Mouse (Mus musculus) embryonic facial prominence, embryonic 14.5 days (tissue): ENCODE measurements around the gene Pcnp. TPM values are rescaled to one million over a fixed set of nuclear protein-coding genes. Genes with fewer than 3 reads are reported as not detected.
"Not testable (repeated sequence)": the region's sequence is repeated elsewhere in the genome, so short reads cannot be mapped to it uniquely, and the experiment has no call there.

Experiments
- ATAC-seq: fragments of 200-750 bp; cut with Nextera tagmentation; 2 replicates; pipeline ENCODE4 v1.8.0; 2017; ENCODE audit warnings: low read depth, moderate number of reproducible peaks, moderate TSS enrichment
- DNase-seq: peaks from one replicate; pipeline ENCODE4 v3.0.0-alpha.2; 2015; ENCODE audit warnings: low spot score
- H3K27ac ChIP-seq: fragments of 300-500 bp; sonication (generic); replicated peaks from 2 replicates; pipeline ENCODE4 v1.5.1; 2014; ENCODE audit warnings: low read depth, mild to moderate bottlenecking, low read length, moderate library complexity
- H3K27me3 ChIP-seq: fragments of 300-500 bp; sonication (generic); replicated peaks from 2 replicates; pipeline ENCODE4 v1.6.1; 2014; ENCODE audit warnings: low read length; ENCODE audit not compliant: control insufficient read depth, insufficient read depth
- H3K36me3 ChIP-seq: fragments of 300-500 bp; sonication (generic); 2 replicates; pipeline ENCODE4 v1.6.1; 2014; ENCODE audit warnings: low read length, mixed read lengths; ENCODE audit not compliant: control insufficient read depth, insufficient read depth
- H3K4me1 ChIP-seq: fragments of 300-500 bp; sonication (generic); 2 replicates; pipeline ENCODE4 v1.6.1; 2014; ENCODE audit warnings: antibody characterized with exemption, low read length; ENCODE audit not compliant: control insufficient read depth, insufficient read depth
- H3K4me2 ChIP-seq: fragments of 300-500 bp; sonication (generic); 2 replicates; pipeline ENCODE4 v1.6.1; 2014; ENCODE audit warnings: low read depth, mild to moderate bottlenecking, low read length, moderate library complexity, mixed read lengths
- H3K4me3 ChIP-seq: fragments of 300-500 bp; sonication (generic); 2 replicates; pipeline ENCODE4 v1.5.1; 2014; ENCODE audit warnings: low read depth, mild to moderate bottlenecking, low read length
- H3K9ac ChIP-seq: fragments of 300-500 bp; sonication (generic); 2 replicates; pipeline ENCODE4 v1.6.1; 2014; ENCODE audit warnings: low read depth, mild to moderate bottlenecking, low read length, moderate library complexity, mixed read lengths
- H3K9me3 ChIP-seq: fragments of 300-500 bp; sonication (generic); 2 replicates; pipeline ENCODE4 v1.6.1; 2016; ENCODE audit warnings: low read length; ENCODE audit not compliant: control insufficient read depth
- WGBS: fragments of 180-500 bp; shearing (Covaris S2); extraction: QIAGEN DNeasy Blood & Tissue Kit; methylation state at CpG from one replicate; pipeline ENCODE4 v1.1.7; 2014; 5-methylcytosine and 5-hydroxymethylcytosine counted together
- polyA plus RNA-seq: library from polyadenylated mRNA; unstranded; fragments of >200 nt; fragmentation: Nextera tagmentation; extraction: Ambion mirVana; gene quantifications from 2 replicates; pipeline ENCODE4 v1.2.1, GENCODE M21; 2014

The Pcnp gene
- polyA plus RNA-seq = 220 and 227 TPM in 2 replicates

GRCm38 (mm10) chr16:56029661-56030082 is at the start of gene Pcnp:
Gene Pcnp (minus strand): TSS chr16:56029739.
- Histone ChIP-seq H3K27me3 (no peaks in the 10 kb centered on the region), H3K9ac (peak within 1 kb of the TSS; percentile 99), H3K4me2 (peak within 1 kb of the TSS; percentile 80), H3K36me3 (peaks cover 37% of the 10 kb centered on the region), H3K27ac (peak within 1 kb of the TSS; percentile 94), H3K9me3 (no peaks in the 10 kb centered on the region), H3K4me1 (peaks cover 17% of the 10 kb centered on the region), H3K4me3 (peak within 1 kb of the TSS; percentile 94)
- peak; percentile 99 for ATAC-seq
- under 1% methylated on average over 39 of the region's 39 CpGs for WGBS
- DNase-seq = peak; percentile 99

GRCm38 (mm10) chr16:56076121-56076869 is 46.8 kb upstream of the Pcnp start:
- Histone ChIP-seq H3K4me2 (peak overlapping the region; percentile 72), H3K4me3 (peak overlapping the region; percentile 85), H3K27me3 (no peaks in the 10 kb centered on the region), H3K27ac (peak overlapping the region; percentile 90), H3K9ac (peak overlapping the region; percentile 83), H3K4me1 (peaks cover 8% of the 10 kb centered on the region), H3K36me3 (no peaks in the 10 kb centered on the region), H3K9me3 (no peaks in the 10 kb centered on the region)
- ATAC-seq = no peak
- no peak for DNase-seq
- WGBS = 10% methylated on average over 11 of the region's 11 CpGs

GRCm38 (mm10) chr16:56075222-56076111 is 45.9 kb upstream of the Pcnp start:
- Histone ChIP-seq H3K27me3 (no peaks in the 10 kb centered on the region), H3K27ac (peak overlapping the region; percentile 90)

GRCm38 (mm10) chr16:56074565-56074964 is 45.0 kb upstream of the Pcnp start:
- no peaks in the 10 kb centered on the region for H3K36me3 ChIP-seq
- H3K4me2 ChIP-seq = peak overlapping the region; percentile 72
- DNase-seq (no peak), ATAC-seq (no peak)
- H3K4me1 ChIP-seq = peaks cover 8% of the 10 kb centered on the region
- no peak overlapping the region for H3K9ac ChIP-seq
- peak overlapping the region; percentile 90; the same call in 1 of the 2 replicates for H3K27ac ChIP-seq
- no peaks in the 10 kb centered on the region for H3K27me3 ChIP-seq
- 81% methylated on average over 5 of the region's 5 CpGs for WGBS
- H3K4me3 ChIP-seq = peak overlapping the region; percentile 85; the same call in 1 of the 2 replicates
- H3K9me3 ChIP-seq = no peaks in the 10 kb centered on the region

More at GRCm38 (mm10) chr16:56075222-56076111, 45.9 kb upstream of the Pcnp start:
- ATAC-seq (peak; percentile 93), DNase-seq (peak; percentile 95)
- Histone ChIP-seq H3K9ac (peak overlapping the region; percentile 83), H3K4me2 (peak overlapping the region; percentile 72), H3K4me3 (peak overlapping the region; percentile 85), H3K36me3 (no peaks in the 10 kb centered on the region), H3K9me3 (no peaks in the 10 kb centered on the region), H3K4me1 (peaks cover 8% of the 10 kb centered on the region)
- under 1% methylated on average over 47 of the region's 66 CpGs for WGBS

- WGBS = 89% methylated on average over 1 of the region's 1 CpGs
- Histone ChIP-seq H3K9me3 (no peaks in the 10 kb centered on the region), H3K4me1 (peaks cover 8% of the 10 kb centered on the region), H3K9ac (no peak overlapping the region), H3K27ac (no peak overlapping the region), H3K27me3 (no peaks in the 10 kb centered on the region), H3K4me2 (no peak overlapping the region), H3K4me3 (no peak overlapping the region), H3K36me3 (no peaks in the 10 kb centered on the region)
- ATAC-seq (no peak), DNase-seq (no peak)
Measured at GRCm38 (mm10) chr16:56074122-56074521, 44.6 kb upstream of the Pcnp start.

GRCm38 (mm10) chr16:56073150-56073549 is 43.6 kb upstream of the Pcnp start:
- H3K4me2 ChIP-seq, H3K4me3 ChIP-seq, H3K4me1 ChIP-seq, H3K9ac ChIP-seq, H3K27me3 ChIP-seq, H3K27ac ChIP-seq, DNase-seq, H3K9me3 ChIP-seq, ATAC-seq, H3K36me3 ChIP-seq: not testable (repeated sequence)
- WGBS = 90% methylated on average over 6 of the region's 6 CpGs

- WGBS = 69% methylated on average over 6 of the region's 6 CpGs
- no peak overlapping the region for H3K9ac ChIP-seq
- no peak overlapping the region for H3K27ac ChIP-seq
Measured at GRCm38 (mm10) chr16:56072533-56072932, 43.0 kb upstream of the Pcnp start.

GRCm38 (mm10) chr16:56071317-56072232 is 42.0 kb upstream of the Pcnp start:
- Histone ChIP-seq H3K9me3 (no peaks in the 10 kb centered on the region), H3K4me1 (peaks cover 3% of the 10 kb centered on the region), H3K27ac (no peak overlapping the region), H3K9ac (no peak overlapping the region), H3K27me3 (no peaks in the 10 kb centered on the region), H3K4me2 (no peak overlapping the region), H3K4me3 (no peak overlapping the region), H3K36me3 (no peaks in the 10 kb centered on the region)
- ATAC-seq (no peak), DNase-seq (no peak)
- WGBS = 36% methylated on average over 5 of the region's 5 CpGs

More at GRCm38 (mm10) chr16:56072533-56072932, 43.0 kb upstream of the Pcnp start:
- no peaks in the 10 kb centered on the region for H3K27me3 ChIP-seq
- no peak overlapping the region for H3K4me3 ChIP-seq
- no peaks in the 10 kb centered on the region for H3K9me3 ChIP-seq
- H3K4me2 ChIP-seq = no peak overlapping the region
- H3K4me1 ChIP-seq = peaks cover 8% of the 10 kb centered on the region
- ATAC-seq (no peak), DNase-seq (no peak)
- H3K36me3 ChIP-seq = no peaks in the 10 kb centered on the region
